Mouse (Mus musculus): ENCODE measurements around the gene Ndufa6.

GRCm38 (mm10) chr15:82402106-82402505 lies 48.0 kb upstream of the Ndufa6 start:
- TF ChIP-seq POLR2A (IDR thresholded peaks at IDR 0.05; ENCODE audit: borderline replicate concordance, control insufficient read depth, low read depth, low read length) (no peak), CTCF (IDR thresholded peaks at IDR 0.05; ENCODE audit: control insufficient read depth, insufficient read depth, low read length) (no peak)

All from bone marrow, adult 2 months (tissue).